Mouse (Mus musculus) MEL (cell line): ENCODE measurements around the gene Ccdc88b.

ENCODE experiments used
- CTCF ChIP-seq, 3 experiments: IDR thresholded peaks in 2 of 3; conservative IDR thresholded peaks in 1 of 3; 2 replicates each; pipeline ENCODE4 v1.5.1; 2011 to 2012; ENCODE audit warnings: low read length in 3 of 3, low read depth in 2 of 3, mild to moderate bottlenecking in 2 of 3, improper control_type of control experiment in 1 of 3, inconsistent platforms in 1 of 3, mixed read lengths in 1 of 3, moderate library complexity in 1 of 3; ENCODE audit not compliant: control insufficient read depth in 1 of 3, insufficient read depth in 1 of 3, poor library complexity in 1 of 3, severe bottlenecking in 1 of 3
- EP300 ChIP-seq, 2 experiments: IDR thresholded peaks; 2 replicates each; pipeline ENCODE4 v1.6.1; 2011; ENCODE audit warnings: improper control_type of control experiment in 2 of 2, low read length in 2 of 2, low read depth in 1 of 2, mild to moderate bottlenecking in 1 of 2
- MAX ChIP-seq: IDR thresholded peaks from 2 replicates; pipeline ENCODE4 v1.6.1; 2011; ENCODE audit warnings: low read length, improper control_type of control experiment
- POLR2A ChIP-seq, 2 experiments: IDR thresholded peaks; 2 replicates each; pipeline ENCODE4 v1.6.1; 2011 to 2012; ENCODE audit warnings: low read length in 2 of 2, mild to moderate bottlenecking in 2 of 2, control low read depth in 1 of 2, improper control_type of control experiment in 1 of 2, low read depth in 1 of 2, moderate library complexity in 1 of 2; ENCODE audit not compliant: control insufficient read depth in 1 of 2, insufficient read depth in 1 of 2, poor library complexity in 1 of 2
- SIN3A ChIP-seq: IDR thresholded peaks from 2 replicates; pipeline ENCODE4 v1.6.1; 2012; ENCODE audit warnings: low read length, improper control_type of control experiment, inconsistent platforms
- TCF12 ChIP-seq: IDR thresholded peaks from 2 replicates; pipeline ENCODE4 v1.6.1; 2014; ENCODE audit warnings: low read depth, mild to moderate bottlenecking, inconsistent platforms, low read length, improper control_type of control experiment, moderate library complexity

GRCm38 (mm10) chr19:6853903-6854302, 4.1 kb downstream of the Ccdc88b start:
- TF ChIP-seq CTCF (IDR thresholded peaks at IDR 0.05 in 2 of 3, conservative IDR thresholded peaks at IDR 0.05 in 1 of 3; ENCODE audit: control insufficient read depth in 1 of 3, insufficient read depth in 1 of 3, low read depth in 2 of 3, low read length in 3 of 3, poor library complexity in 1 of 3, severe bottlenecking in 1 of 3) (peak in 1 of 3 experiments; percentile 5; a peak in 1 of 6 replicates), TCF12 (no peak), SIN3A (no peak), POLR2A (IDR thresholded peaks at IDR 0.05; ENCODE audit: control insufficient read depth in 1 of 2, insufficient read depth in 1 of 2, low read depth in 1 of 2, low read length in 2 of 2, poor library complexity in 1 of 2) (no peak), MAX (no peak), EP300 (IDR thresholded peaks at IDR 0.05; ENCODE audit: low read depth in 1 of 2, low read length in 2 of 2) (no peak)
